Mouse (Mus musculus) gastrocnemius, postnatal 36 days (tissue): ENCODE data around the gene Slc23a3. TPM values are rescaled to one million over a fixed set of nuclear protein-coding genes. Genes with fewer than 3 reads are reported as not detected.

ENCODE experiments used
- DNase-seq, 2 experiments: peaks; one replicate each; pipeline ENCODE4 v3.0.0; 2022
- intact Hi-C: fragments of 180-260 bp; cut with DNase I; formaldehyde crosslinking; loops from one replicate; pipeline ENCODE4 v1.15.1; 2025
- long read RNA-seq, 2 experiments: library from polyadenylated mRNA; stranded (forward); transcript quantifications; one replicate each; pipeline ENCODE4 v2.0.0; 2021
- total RNA-seq, 2 experiments: library from RNA; stranded (reverse); gene quantifications; 2 replicates each; pipeline ENCODE4 v1.2.3; 2021

Gene Slc23a3
- total RNA-seq = not detected
- long read RNA-seq, experiment 1 = 0 reads
- long read RNA-seq, experiment 2 = 0 reads

DNA sequence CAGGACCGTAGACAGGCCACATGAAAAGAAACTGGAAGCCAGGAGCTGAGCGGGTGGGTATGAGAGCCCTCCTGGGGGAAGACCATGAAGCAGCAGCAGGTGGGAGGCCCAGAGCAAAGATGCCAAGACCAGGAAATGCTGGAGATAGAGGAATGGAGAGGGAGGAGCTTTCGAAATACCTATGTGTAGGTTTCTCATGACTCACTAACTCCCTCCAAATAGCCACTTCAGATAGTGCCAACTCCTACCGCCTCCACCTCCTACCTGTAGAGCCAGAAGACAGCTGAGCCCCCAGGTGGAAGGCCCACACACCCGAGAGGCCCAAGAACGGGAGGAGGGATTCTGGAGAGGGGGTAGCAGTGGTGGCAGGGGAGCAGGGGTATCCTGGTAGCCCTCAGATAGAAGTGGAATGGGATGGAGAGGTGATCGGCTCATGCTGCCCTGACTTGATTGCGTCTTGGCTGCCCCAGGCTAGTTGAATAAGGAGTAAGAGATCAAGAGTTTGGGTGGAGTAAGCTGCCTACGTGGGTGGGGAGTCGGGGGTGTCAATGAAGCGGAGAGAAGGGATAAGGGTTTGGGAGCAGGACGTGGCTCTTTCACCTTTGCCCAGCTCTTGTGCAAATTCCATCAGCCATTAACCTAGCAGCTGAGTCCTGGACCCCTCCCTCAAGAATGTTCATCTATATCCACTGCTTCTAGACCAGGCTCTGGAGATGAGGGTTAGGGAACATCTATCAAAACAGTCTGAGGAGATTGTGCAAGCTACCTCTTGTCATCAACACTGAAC, at the start of gene Slc23a3:
TSS of gene Slc23a3 (minus strand) at position 470 of the 787 bp plus-strand sequence.
- intact Hi-C loops = no loop called here

GRCm38 (mm10) chr1:75182160-75182559, 48.5 kb upstream of the Slc23a3 start:
- intact Hi-C loops = no loop called here
- no peak for DNase-seq

More for the DNA sequence above, at the start of gene Slc23a3:
- no peak for DNase-seq

- DNase-seq = no peak
- intact Hi-C loops = no loop called here
These were observed 47.7 kb upstream of the Slc23a3 start for GRCm38 (mm10) chr1:75181377-75181870.

GRCm38 (mm10) chr1:75180741-75181140, 47.1 kb upstream of the Slc23a3 start:
- DNase-seq = no peak
- intact Hi-C loops = no loop called here

- DNase-seq = peak; percentile 78
- intact Hi-C loops = no loop called here
These were observed 46.5 kb upstream of the Slc23a3 start, which contains the start of gene Abcb6 for GRCm38 (mm10) chr1:75180105-75180590. Gene Abcb6 (minus strand): TSS chr1:75180392.

GRCm38 (mm10) chr1:75179334-75180104, 45.8 kb upstream of the Slc23a3 start:
- intact Hi-C loops = no loop called here
- peak; percentile 27 to 51 for DNase-seq

DNA sequence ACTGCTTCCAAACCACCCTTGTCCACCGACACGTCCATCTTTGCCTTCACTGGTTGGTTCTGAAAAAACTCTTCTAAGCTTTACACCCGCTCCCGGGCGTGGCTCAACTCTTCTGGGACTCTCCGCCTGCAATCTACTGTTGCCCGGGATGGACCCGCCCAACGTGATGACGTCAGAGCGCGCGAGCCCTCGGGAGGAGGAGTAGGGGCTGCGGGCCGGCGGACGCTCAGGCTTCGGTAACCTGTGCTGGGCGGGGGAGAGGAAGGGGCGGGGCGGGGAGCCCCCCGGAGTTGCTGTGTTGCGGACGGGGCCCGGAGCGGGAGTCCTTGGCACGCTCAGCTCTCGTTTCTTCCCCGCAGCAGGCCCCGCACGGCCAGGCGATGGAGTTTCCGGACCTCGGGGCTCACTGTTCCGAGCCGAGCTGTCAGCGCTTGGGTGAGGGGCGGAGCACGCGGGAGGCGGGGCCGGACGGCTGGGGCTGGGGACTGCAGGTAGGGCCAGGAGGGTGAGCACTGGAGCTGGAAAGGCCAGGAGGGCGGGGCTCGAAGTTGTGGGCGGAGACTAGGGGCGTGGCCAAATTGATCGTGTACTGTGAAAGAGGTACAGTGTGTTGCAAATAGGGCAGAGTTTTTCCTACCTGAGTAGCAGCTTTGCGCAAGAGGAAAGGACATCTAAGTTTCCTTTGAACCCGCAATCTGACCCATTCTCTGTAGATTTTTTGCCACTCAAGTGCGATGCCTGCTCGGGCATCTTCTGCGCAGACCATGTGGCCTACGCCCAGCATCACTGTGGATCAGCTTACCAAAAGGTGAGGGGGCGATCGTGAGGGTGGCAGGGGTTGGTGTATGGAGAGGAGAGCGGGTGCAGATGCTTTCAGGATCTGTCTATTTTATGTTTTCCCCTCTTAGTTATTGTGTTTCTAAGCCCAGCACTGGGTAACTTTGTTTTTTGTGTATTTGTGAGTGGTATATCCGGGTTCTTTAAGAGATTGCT, 35.1 kb upstream of the Slc23a3 start, which contains the start of gene Zfand2b:
TSS of gene Zfand2b (plus strand) at position 175 of the 993 bp plus-strand sequence.
- intact Hi-C loops = loop anchor here (1.0 kb wide), 1 partner anchor 149 kb away; the partner anchor contains the start of gene Dnpep
- peak; percentile 96 to 98 for DNase-seq

GRCm38 (mm10) chr1:75168093-75168471, 34.4 kb upstream of the Slc23a3 start:
- intact Hi-C loops = loop anchor here (1.0 kb wide), 1 partner anchor 149 kb away; the partner anchor contains the start of gene Dnpep
- no peak for DNase-seq

DNA sequence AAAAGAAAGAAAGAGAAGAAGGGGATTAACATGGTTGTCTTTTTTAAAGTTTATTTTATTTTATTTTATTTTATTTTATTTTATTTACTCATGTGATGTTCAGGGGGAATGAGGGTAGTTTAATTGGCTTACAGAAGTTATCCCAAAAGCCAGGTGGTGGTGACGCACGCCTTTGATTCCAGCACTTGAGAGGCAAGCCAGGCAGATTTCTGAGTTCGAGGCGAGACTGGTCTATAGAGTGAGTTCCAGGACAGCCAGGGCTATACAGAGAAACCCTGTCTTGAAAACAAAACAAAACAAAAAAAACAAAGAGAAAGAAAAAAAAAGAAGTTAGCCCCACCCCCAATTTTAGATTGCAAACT, 26.5 kb upstream of the Slc23a3 start:
- no peak for DNase-seq
- intact Hi-C loops = no loop called here

DNA sequence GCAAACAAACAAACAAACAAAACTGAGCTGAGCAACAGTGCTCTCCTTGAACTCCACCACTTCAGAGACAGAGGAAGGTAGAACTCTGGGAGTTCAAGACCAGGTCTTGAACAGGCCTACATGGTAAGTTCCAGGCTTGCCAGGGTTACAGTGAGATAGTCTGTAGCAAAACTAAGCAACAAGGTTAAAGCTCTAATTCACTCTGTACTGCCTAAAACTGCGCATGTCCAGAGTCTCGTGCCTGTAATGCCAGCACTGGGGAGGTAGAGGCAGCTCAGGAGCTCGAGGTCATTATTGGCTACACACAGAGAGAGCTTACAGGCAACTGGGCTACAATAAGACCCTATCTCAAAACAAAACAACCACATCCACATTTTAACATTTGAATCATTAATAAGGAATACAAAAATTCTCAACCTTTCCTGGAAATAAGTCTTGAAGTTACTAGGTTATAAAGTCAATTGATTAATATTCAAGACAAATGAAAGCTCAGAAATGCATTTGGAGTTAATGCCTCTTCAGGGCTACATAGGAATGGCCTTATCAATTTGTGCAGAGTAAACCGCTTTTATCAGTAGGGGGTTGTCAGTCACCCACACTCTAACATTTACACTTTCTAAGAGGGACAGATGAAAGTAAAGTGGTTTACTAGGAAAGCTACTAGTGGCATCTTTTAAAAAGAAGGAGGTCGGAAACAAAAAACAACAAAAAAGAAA, 26.0 kb upstream of the Slc23a3 start:
- no peak for DNase-seq
- intact Hi-C loops = no loop called here

DNA sequence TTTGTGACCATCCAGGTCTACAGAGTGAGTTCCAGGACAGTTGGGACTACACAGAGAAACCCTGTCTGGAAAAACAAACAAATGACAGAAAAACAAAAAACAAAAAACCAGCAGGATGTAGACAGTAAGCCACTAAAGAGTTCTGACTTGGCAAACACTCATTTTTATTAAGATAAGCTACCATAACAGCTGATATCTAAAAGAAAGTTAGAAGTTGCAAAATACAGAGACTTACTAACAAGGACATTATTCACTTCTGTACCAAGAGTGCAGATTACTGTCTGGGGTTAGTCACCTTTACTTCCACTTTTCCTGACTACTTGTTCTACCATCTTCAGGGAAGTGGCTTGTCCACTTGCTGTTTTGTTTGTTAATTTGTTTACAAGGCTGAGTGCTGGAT, 25.3 kb upstream of the Slc23a3 start:
- intact Hi-C loops = no loop called here
- no peak for DNase-seq

GRCm38 (mm10) chr1:75155837-75156236, 22.1 kb upstream of the Slc23a3 start:
- no peak for DNase-seq
- intact Hi-C loops = no loop called here

- intact Hi-C loops = no loop called here
- DNase-seq = no peak
These were observed 15.0 kb upstream of the Slc23a3 start for GRCm38 (mm10) chr1:75148727-75149126.

DNA sequence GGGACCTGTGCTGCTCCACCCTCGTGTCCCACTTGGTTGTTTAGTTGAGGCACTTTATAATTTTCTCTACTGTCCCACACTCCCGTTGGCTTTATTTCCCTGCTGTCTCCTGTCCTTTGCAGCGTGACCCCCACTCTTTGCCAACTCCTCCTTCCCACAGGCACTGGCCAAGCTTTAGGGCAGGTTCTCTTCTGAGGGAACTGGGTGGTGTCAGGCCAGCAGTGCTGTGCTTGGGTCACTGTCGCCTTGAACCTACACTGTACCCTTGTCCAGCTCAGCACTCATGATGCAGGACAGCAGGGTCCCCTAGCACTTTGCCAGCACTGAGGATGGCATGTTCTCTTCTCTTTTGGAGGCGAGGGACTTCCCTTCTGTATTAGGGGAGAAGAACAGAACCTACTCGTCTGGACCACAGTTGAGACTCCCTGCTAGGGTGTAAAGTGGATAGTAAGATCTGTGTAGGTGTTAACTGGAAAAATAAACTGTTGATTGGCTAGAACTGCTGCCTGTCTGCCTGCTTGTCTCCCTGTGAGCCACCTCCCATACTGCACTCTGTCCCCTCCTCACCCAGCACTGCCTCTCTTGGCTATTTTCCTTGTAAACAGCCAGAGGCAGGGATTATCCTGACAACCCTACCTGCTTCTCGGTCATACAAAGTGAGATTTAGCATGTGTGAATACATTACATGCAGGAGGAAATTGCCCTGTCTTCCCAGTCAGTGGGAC, 13.9 kb upstream of the Slc23a3 start:
- intact Hi-C loops = no loop called here
- no peak for DNase-seq

DNA sequence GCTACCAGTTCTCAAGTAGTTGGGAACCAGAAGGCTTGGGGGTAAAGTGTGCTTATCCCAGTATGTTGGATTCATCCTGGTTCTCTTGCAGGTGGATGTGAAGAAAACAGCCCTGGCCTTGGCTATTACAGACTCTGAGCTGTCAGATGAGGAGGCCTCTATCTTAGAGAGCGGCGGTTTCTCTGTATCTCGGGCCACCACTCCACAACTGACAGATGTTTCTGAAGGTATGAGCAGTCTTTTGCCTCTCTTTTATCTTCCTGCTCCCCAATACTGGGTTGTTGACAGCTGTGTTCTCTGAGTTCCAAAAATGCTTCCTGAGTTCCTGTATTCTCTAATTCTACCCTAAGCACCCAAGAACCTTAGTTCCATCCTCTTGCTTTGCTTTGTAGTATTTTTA, 11.9 kb upstream of the Slc23a3 start:
- DNase-seq = no peak

DNA sequence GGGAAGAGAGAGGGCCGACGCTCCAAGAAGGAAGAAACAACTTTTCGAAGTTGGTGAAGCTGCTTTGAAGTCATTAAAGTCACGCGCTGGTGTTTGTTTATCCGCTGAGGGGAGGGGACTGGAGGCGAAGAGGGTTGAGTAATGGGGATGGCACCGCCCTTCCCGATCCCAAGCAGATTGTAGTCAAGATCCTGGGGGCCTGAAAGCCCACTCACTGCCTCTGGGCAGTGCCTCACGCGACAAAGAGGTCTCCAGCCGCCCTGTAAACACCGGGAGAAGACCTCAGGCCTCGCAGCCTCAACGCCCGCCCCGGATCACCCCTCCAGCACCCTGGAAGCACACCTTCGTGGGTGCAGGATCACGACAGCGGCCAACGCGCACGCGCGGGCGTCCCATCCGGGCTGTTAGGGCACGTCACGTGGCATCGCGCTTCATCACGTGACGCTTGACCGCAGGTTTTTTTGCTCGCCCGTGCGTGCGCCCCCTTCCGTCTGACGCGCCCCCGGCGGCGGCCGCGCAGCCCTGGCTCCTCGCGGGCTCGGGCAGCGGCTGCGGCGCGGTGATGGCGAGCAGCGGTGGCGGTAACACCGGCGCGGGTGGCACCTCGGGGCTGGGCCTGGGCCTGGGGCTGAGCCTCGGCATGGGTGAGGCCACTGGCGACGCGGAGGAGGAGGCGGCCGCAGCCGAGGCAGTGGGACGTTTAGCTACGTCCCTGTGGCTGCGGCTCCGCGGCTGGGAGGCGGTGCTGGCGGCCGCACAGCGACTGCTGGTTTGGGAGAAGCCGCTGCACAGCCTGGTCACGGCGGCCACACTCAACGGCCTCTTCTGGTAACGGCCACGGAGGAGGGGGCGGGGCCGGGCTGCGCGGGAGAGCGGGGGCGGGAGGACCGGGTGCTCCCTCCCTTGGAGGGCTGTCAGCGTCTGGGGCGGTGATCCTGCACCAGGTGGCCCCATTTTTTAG, 8.9 kb upstream of the Slc23a3 start, which contains the start of the genes Cnppd1 and Retreg2:
TSS of gene Cnppd1 (minus strand) at position 411 of the 961 bp plus-strand sequence.
TSS of gene Retreg2 (plus strand) at position 478 of the 961 bp plus-strand sequence.
- peak; percentile 96 to 97 for DNase-seq
- intact Hi-C loops = no loop called here

More for the DNA sequence above, 11.9 kb upstream of the Slc23a3 start:
- intact Hi-C loops = no loop called here
